Mouse (Mus musculus): ENCODE results near the gene Grid1. TPM values are rescaled to one million over a fixed set of nuclear protein-coding genes. Genes with fewer than 3 reads are reported as not detected.

Gene Grid1
- polyA plus RNA-seq, 1 experiment, result not detected

DNA sequence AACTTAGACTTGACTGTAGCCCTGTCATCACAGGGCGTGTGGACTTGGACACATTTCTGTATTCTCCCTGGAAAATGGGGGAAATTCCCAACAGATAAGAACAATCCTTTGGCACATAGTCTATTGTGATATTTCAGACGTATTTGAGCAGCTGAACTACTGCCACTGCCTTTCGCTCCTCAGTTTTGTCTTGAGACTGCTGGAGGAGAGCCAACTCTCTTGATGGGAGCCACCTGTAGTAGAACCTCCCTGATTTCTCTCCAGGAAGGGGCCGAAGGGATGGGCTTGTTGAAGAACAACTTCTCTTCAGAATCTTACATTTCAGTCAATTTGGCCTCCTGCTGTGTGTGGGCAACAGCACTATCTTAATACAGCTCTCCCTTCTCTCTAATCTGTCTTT is 276.2 kb downstream of the Grid1 start:
- TF ChIP-seq CTCF (IDR thresholded peaks at IDR 0.05; ENCODE audit: insufficient read depth, low read depth, low read length), result no peak
- no peak for TF ChIP-seq POLR2A (IDR thresholded peaks at IDR 0.05; ENCODE audit: insufficient read depth, low read depth, low read length)
- WGBS, result 64% methylated on average over 4 of the region's 4 CpGs
- H3K27ac ChIP-seq (ENCODE audit: insufficient read depth, low read depth, low read length), result no peak overlapping the region
- H3K4me1 ChIP-seq (ENCODE audit: control insufficient read depth, insufficient read depth, low read length), result no peaks in the 10 kb centered on the region
- no peak overlapping the region for H3K4me3 ChIP-seq (ENCODE audit: insufficient read depth, low read depth, low read length)

DNA sequence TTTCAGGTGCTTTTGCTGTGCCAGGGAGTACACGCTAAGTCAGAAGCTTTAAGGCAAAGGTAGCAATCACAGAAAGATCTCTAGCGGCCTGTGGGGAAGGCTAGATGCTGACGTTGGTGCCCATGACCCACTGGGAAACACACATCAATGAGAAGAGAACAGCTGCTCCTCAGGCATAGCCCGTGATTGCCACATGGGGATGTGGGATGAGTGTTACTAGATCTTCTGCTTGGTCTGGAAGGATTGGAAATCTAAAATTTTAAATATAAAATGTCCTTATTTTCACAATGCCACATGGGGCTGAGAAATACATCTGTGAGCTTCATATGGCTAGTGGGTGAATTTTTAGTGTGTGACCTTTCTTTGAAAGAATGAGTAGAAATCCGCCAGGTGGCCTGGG is 277.3 kb downstream of the Grid1 start:
- no peaks in the 10 kb centered on the region for H3K4me1 ChIP-seq (ENCODE audit: control insufficient read depth, insufficient read depth, low read length)
- 90% methylated on average over 5 of the region's 5 CpGs for WGBS
- TF ChIP-seq CTCF (IDR thresholded peaks at IDR 0.05; ENCODE audit: insufficient read depth, low read depth, low read length) (no peak), POLR2A (IDR thresholded peaks at IDR 0.05; ENCODE audit: insufficient read depth, low read depth, low read length) (no peak)
- H3K27ac ChIP-seq (ENCODE audit: insufficient read depth, low read depth, low read length), result no peak overlapping the region
- H3K4me3 ChIP-seq (ENCODE audit: insufficient read depth, low read depth, low read length), result no peak overlapping the region

DNA sequence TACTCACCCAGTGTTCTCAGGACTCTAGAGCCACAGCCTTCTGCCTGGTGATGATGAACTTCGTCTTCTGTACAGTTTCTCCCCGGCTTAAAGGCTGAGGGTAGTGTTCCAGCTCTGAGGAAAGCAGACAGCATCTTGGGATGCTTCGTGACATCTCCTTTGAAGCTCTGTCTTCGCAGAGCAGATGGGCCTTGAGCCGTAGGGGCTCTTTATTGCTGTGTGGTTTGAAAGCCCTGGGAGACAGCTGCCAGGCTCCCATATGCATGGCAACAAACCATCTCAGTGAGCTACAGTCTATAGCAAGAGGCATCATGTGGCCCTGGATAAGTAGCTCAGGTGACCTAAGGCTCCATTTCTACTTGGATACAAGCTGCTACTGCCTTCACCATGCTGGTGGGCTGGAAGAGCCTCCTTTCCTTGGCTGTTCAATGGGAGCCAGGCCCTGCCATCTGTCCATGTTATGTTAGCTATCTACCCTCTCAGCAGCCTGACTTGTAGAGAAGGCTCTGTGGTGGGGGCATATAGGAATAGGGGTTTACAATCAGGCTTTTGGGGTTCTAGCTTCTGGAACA is 283.8 kb downstream of the Grid1 start:
- Histone ChIP-seq H3K4me1 (ENCODE audit: control insufficient read depth, insufficient read depth, low read length) (no peaks in the 10 kb centered on the region), H3K4me3 (ENCODE audit: insufficient read depth, low read depth, low read length) (no peak overlapping the region), H3K27ac (ENCODE audit: insufficient read depth, low read depth, low read length) (no peak overlapping the region)
- 94% methylated on average over 5 of the region's 5 CpGs for WGBS
- no peak for TF ChIP-seq POLR2A (IDR thresholded peaks at IDR 0.05; ENCODE audit: insufficient read depth, low read depth, low read length)
- no peak for TF ChIP-seq CTCF (IDR thresholded peaks at IDR 0.05; ENCODE audit: insufficient read depth, low read depth, low read length)

DNA sequence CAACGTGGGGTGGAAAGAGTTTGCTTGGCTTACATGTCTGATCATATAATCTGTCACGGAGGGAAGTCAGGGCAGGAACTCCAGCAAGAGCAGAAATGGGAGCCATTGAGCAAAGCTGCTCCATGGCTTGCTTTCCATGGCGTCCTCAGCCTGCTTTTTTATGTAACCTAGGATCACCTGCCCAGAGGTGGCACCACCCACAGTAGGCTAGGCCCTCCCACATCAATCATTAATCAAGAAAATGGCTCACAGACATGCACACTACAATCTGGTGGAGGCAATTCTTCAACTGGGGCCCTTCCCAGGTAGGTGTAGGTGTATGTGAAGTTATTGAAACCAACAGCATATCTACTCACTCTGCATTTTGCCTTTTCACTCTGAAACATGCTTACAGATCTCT is 287.7 kb downstream of the Grid1 start:
- H3K4me3 ChIP-seq (ENCODE audit: insufficient read depth, low read depth, low read length), result no peak overlapping the region
- 88% methylated on average over 3 of the region's 3 CpGs for WGBS

DNA sequence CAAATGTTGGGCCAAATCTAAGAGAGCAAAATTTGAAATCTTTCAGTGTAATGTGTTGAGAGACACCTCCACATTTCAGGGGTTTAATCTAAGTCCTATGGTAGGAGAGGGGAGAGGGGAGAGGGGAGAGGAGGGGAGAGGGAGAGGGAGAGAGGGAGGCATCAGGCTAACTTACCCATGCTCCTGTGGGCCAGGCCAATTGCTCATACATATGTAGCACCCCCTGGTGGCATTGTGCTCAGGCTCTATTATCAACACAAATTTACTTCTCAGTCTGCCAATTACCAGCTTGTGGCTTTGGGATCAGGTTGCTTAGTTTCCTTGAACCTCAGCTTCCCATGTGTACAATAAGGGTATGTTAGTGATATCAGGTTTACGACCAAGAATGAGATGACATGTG is 291.0 kb downstream of the Grid1 start:
- Histone ChIP-seq H3K27ac (ENCODE audit: insufficient read depth, low read depth, low read length) (no peak overlapping the region), H3K4me3 (ENCODE audit: insufficient read depth, low read depth, low read length) (no peak overlapping the region), H3K4me1 (ENCODE audit: control insufficient read depth, insufficient read depth, low read length) (0 out of 2 replicates have a peak, but pooled peaks cover under 1% of the 10 kb centered on the region)
- TF ChIP-seq POLR2A (IDR thresholded peaks at IDR 0.05; ENCODE audit: insufficient read depth, low read depth, low read length) (no peak), CTCF (IDR thresholded peaks at IDR 0.05; ENCODE audit: insufficient read depth, low read depth, low read length) (no peak)
- 87% methylated on average over 1 of the region's 1 CpGs for WGBS

More for the DNA sequence above, 287.7 kb downstream of the Grid1 start:
- TF ChIP-seq POLR2A (IDR thresholded peaks at IDR 0.05; ENCODE audit: insufficient read depth, low read depth, low read length), result no peak
- no peak for TF ChIP-seq CTCF (IDR thresholded peaks at IDR 0.05; ENCODE audit: insufficient read depth, low read depth, low read length)
- no peaks in the 10 kb centered on the region for H3K4me1 ChIP-seq (ENCODE audit: control insufficient read depth, insufficient read depth, low read length)
- H3K27ac ChIP-seq (ENCODE audit: insufficient read depth, low read depth, low read length), result no peak overlapping the region

DNA sequence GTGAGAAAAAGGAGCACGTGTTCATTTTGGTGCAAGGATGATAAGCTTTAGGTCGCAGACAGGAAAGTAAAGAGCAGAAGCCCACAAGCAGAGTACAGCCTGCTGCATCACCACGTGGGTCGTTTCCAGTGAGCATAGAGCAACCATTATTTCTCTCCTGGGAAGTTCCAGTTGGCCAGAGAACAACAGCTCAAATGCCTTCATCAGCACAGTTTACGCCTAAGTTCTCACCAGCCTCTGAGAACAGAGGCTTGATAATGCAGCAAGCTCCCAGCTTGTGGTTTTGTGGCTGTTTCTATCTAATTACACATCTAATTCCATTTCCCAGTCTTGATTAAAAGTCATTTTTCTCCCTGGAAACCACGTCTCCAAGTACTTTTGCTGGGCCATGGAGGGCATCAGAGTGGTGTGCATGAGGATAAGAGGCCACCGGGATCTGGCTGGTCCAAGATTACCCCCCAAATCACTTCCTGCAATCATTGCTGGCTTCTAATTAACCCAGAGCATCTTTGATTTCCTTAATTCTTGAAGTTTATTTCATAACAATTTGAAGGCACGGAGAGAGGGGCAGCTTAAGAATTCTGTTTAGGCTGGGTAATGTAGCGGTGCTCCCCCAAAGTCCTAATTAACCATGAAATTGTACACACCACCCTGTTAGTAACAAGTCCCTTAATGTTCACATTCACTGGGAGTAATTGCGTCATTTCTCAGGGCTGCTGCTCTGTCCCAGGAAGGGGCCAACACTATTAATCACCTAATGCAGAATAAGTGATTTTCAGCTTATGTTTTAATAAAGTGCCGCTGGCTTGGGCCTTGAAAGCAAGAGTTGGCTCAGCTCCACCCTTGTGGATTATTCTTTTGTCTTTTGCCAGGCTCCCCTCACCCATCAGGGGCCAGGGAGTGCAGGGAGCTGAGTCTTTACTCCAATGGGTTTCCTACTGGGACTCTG is 292.7 kb downstream of the Grid1 start:
- Histone ChIP-seq H3K4me1 (ENCODE audit: control insufficient read depth, insufficient read depth, low read length) (0 out of 2 replicates have a peak, but pooled peaks cover 3% of the 10 kb centered on the region), H3K27ac (ENCODE audit: insufficient read depth, low read depth, low read length) (no peak overlapping the region), H3K4me3 (ENCODE audit: insufficient read depth, low read depth, low read length) (no peak overlapping the region)
- TF ChIP-seq CTCF (IDR thresholded peaks at IDR 0.05; ENCODE audit: insufficient read depth, low read depth, low read length), result no peak
- WGBS, result 51% methylated on average over 11 of the region's 11 CpGs

DNA sequence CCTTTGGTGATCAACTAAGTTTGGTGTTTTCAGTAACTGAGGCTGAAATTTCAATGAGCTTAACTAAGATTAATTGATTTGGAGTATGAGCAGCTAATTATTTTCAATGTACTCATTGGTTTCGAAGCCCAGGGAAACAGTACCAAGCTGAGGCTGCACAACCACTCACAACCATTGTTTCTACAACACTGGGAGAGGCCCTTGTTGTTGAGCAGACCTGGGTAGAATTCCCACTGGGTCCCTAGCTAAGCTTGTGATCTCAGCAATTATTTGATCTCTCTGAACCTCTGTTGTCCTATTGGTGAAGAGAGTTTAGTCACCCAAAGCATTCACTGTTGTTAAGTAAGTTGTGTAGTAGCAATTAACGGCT is 293.4 kb downstream of the Grid1 start:
- 86% methylated on average over 2 of the region's 2 CpGs for WGBS

DNA sequence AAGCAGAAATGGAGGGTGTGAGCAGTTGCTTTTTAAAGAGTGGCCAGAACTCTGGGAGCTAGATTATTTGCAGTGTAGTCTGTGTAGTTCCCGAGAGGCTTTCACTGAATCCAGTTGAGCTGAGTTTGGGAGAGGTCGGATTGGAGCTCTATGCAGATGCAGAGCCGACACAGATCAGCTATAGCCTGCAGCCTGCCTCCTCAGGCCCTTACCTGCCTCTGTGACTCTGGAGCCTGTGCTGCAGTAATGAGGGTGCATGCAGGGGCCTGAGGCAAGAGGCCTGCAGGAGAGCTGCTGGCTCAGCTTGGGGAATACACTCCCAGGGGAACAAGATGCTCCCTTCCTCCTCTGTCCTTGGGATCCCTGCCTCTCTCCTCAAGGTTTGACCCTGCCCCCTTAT is 296.0 kb downstream of the Grid1 start:
- Histone ChIP-seq H3K4me3 (ENCODE audit: insufficient read depth, low read depth, low read length) (no peak overlapping the region), H3K27ac (ENCODE audit: insufficient read depth, low read depth, low read length) (no peak overlapping the region), H3K4me1 (ENCODE audit: control insufficient read depth, insufficient read depth, low read length) (peaks cover 3% of the 10 kb centered on the region; the same call in 1 of the 2 replicates)
- WGBS, result 91% methylated on average over 3 of the region's 3 CpGs
- TF ChIP-seq CTCF (IDR thresholded peaks at IDR 0.05; ENCODE audit: insufficient read depth, low read depth, low read length), result no peak
- TF ChIP-seq POLR2A (IDR thresholded peaks at IDR 0.05; ENCODE audit: insufficient read depth, low read depth, low read length), result no peak

More for the DNA sequence above, 293.4 kb downstream of the Grid1 start:
- TF ChIP-seq POLR2A (IDR thresholded peaks at IDR 0.05; ENCODE audit: insufficient read depth, low read depth, low read length), result no peak
- 0 out of 2 replicates have a peak, but pooled peaks cover 3% of the 10 kb centered on the region for H3K4me1 ChIP-seq (ENCODE audit: control insufficient read depth, insufficient read depth, low read length)
- H3K4me3 ChIP-seq (ENCODE audit: insufficient read depth, low read depth, low read length), result no peak overlapping the region
- no peak overlapping the region for H3K27ac ChIP-seq (ENCODE audit: insufficient read depth, low read depth, low read length)

DNA sequence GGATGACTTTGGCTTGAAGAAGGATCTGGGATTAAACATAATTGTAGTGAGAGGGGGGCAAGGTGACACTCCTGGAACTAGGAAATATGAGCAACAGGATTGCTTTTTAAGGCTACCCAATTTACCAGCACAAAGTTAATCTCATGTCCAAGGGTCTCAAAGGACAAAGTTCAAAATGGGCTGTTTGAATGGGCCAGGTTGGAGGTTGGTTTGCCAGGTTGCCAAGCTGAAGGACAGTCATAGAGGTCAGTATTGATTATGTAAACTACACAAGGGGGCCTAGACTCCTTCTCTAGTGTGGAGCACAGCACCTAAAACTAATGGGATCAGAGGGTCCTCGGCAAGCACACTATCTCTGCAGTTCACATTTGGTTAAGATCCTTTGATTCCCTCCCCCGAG is 300.2 kb downstream of the Grid1 start:
- TF ChIP-seq POLR2A (IDR thresholded peaks at IDR 0.05; ENCODE audit: insufficient read depth, low read depth, low read length) (no peak), CTCF (IDR thresholded peaks at IDR 0.05; ENCODE audit: insufficient read depth, low read depth, low read length) (no peak)
- H3K4me1 ChIP-seq (ENCODE audit: control insufficient read depth, insufficient read depth, low read length), result peaks cover 6% of the 10 kb centered on the region; the same call in 1 of the 2 replicates
- no peak overlapping the region for H3K27ac ChIP-seq (ENCODE audit: insufficient read depth, low read depth, low read length)
- no peak overlapping the region for H3K4me3 ChIP-seq (ENCODE audit: insufficient read depth, low read depth, low read length)
- WGBS, result 80% methylated on average over 2 of the region's 2 CpGs
